Mouse (Mus musculus) liver, embryonic 14.5 days (tissue): ENCODE results near the gene Fxyd6. TPM values are rescaled to one million over a fixed set of nuclear protein-coding genes. Genes with fewer than 3 reads are reported as not detected.

Source experiments
- ATAC-seq: fragments of 200-750 bp; cut with Nextera tagmentation; 2 replicates; pipeline ENCODE4 v1.8.0; 2017; ENCODE audit warnings: moderate number of reproducible peaks, mild to moderate bottlenecking, moderate library complexity; ENCODE audit not compliant: insufficient read depth
- DNase-seq, 3 experiments: peaks; one replicate each; pipeline ENCODE4 v3.0.0-alpha.2; 2012 to 2013; ENCODE audit warnings: low read depth in 3 of 3, low spot score in 3 of 3
- H3K27ac ChIP-seq: fragments of 300-500 bp; sonication (generic); 2 replicates; pipeline ENCODE4 v1.5.1; 2014; ENCODE audit warnings: moderate library complexity, mild to moderate bottlenecking, control low read depth, inconsistent platforms
- H3K27me3 ChIP-seq: fragments of 300-500 bp; sonication (generic); 2 replicates; pipeline ENCODE4 v1.6.1; 2014; ENCODE audit warnings: mild to moderate bottlenecking, low read length, moderate library complexity; ENCODE audit not compliant: control insufficient read depth, insufficient read depth
- H3K36me3 ChIP-seq: fragments of 300-500 bp; sonication (generic); replicated peaks from 2 replicates; pipeline ENCODE4 v1.6.1; 2014; ENCODE audit warnings: low read depth; ENCODE audit not compliant: control insufficient read depth, insufficient read depth
- H3K4me1 ChIP-seq, 2 experiments: fragments of 200-500 bp in 1 of 2; fragments of 300-500 bp in 1 of 2; sonication (generic) in 1 of 2; replicated peaks; 2 replicates each; pipeline ENCODE4 v1.6.1; 2012 to 2014; ENCODE audit warnings: antibody characterized with exemption in 1 of 2, inconsistent platforms in 1 of 2, low read length in 1 of 2; ENCODE audit not compliant: control insufficient read depth in 2 of 2, insufficient read depth in 2 of 2
- H3K4me2 ChIP-seq: fragments of 300-500 bp; sonication (generic); 2 replicates; pipeline ENCODE4 v1.6.1; 2014; ENCODE audit warnings: low read depth, mild to moderate bottlenecking, control low read depth, moderate library complexity
- H3K4me3 ChIP-seq, 2 experiments: fragments of 200-500 bp in 1 of 2; fragments of 300-500 bp in 1 of 2; sonication (generic) in 1 of 2; 2 replicates each; pipeline ENCODE4 v1.5.1; 2012 to 2014; ENCODE audit warnings: low read depth in 2 of 2, low read length in 2 of 2, mild to moderate bottlenecking in 2 of 2, control low read depth in 1 of 2, inconsistent platforms in 1 of 2, moderate library complexity in 1 of 2; ENCODE audit not compliant: insufficient read depth in 1 of 2
- H3K9ac ChIP-seq: fragments of 300-500 bp; sonication (generic); replicated peaks from 2 replicates; pipeline ENCODE4 v1.6.1; 2014; ENCODE audit warnings: mild to moderate bottlenecking, control low read depth, moderate library complexity
- H3K9me3 ChIP-seq: fragments of 300-500 bp; sonication (generic); 2 replicates; pipeline ENCODE4 v1.6.1; 2016; ENCODE audit warnings: low read length, mixed read lengths; ENCODE audit not compliant: control insufficient read depth
- CTCF ChIP-seq: IDR thresholded peaks from 2 replicates; pipeline ENCODE4 v1.5.1; 2016; ENCODE audit warnings: antibody characterized with exemption, low read depth, control low read depth
- EP300 ChIP-seq: IDR thresholded peaks from 2 replicates; pipeline ENCODE4 v1.6.1; 2016; ENCODE audit warnings: antibody characterized with exemption, low read depth
- WGBS: fragments of 180-500 bp; shearing (Covaris S2); extraction: QIAGEN DNeasy Blood & Tissue Kit; methylation state at CpG from one replicate; pipeline ENCODE4 v1.1.7; 2014; ENCODE audit not compliant: insufficient replicate concordance; 5-methylcytosine and 5-hydroxymethylcytosine counted together
- polyA plus RNA-seq, 2 experiments: library from polyadenylated mRNA; depleted of rRNA in 1 of 2; stranded (reverse) in 1 of 2; unstranded in 1 of 2; fragments of >200 nt; fragmentation: Nextera tagmentation in 1 of 2; extraction: Ambion mirVana in 1 of 2; gene quantifications; 2 replicates each; pipeline versions ENCODE4 v1.2.1 to v1.2.3; 2012 to 2014

The Fxyd6 gene
- polyA plus RNA-seq, 2 experiments: 0.42 to 0.89 TPM

- H3K27me3 ChIP-seq: peaks cover 32% of the 10 kb centered on the region
- DNase-seq (no peak), ATAC-seq (no peak)
- H3K27ac ChIP-seq: no peak overlapping the region
- no peaks in the 10 kb centered on the region for H3K4me1 ChIP-seq
- H3K4me3 ChIP-seq: no peak overlapping the region
- WGBS: 9% methylated on average over 5 of the region's 5 CpGs
- H3K9me3 ChIP-seq: no peaks in the 10 kb centered on the region
- no peak overlapping the region for H3K4me2 ChIP-seq
- TF ChIP-seq EP300: no peak
- no peaks in the 10 kb centered on the region for H3K36me3 ChIP-seq
- H3K9ac ChIP-seq: no peak overlapping the region
Observed at GRCm38 (mm10) chr9:45429392-45429791, 59.4 kb downstream of the Fxyd6 start.

GRCm38 (mm10) chr9:45429951-45430697 is 60.1 kb downstream of the Fxyd6 start:
- TF ChIP-seq EP300 (no peak), CTCF (no peak)
- 3% methylated on average over 53 of the region's 54 CpGs for WGBS
- H3K4me2 ChIP-seq: no peak overlapping the region
- H3K4me1 ChIP-seq: no peaks in the 10 kb centered on the region
- DNase-seq (no peak), ATAC-seq (no peak)
- H3K4me3 ChIP-seq: no peak overlapping the region
- no peak overlapping the region for H3K27ac ChIP-seq
- no peaks in the 10 kb centered on the region for H3K36me3 ChIP-seq
- peaks cover 32% of the 10 kb centered on the region for H3K27me3 ChIP-seq
- H3K9ac ChIP-seq: no peak overlapping the region
- H3K9me3 ChIP-seq: no peaks in the 10 kb centered on the region

- TF ChIP-seq EP300: no peak
- TF ChIP-seq CTCF: no peak
- no peaks in the 10 kb centered on the region for H3K4me1 ChIP-seq
- H3K9me3 ChIP-seq: no peaks in the 10 kb centered on the region
- H3K9ac ChIP-seq: no peak overlapping the region
- no peaks in the 10 kb centered on the region for H3K36me3 ChIP-seq
- no peak overlapping the region for H3K4me2 ChIP-seq
- DNase-seq: no peak
- no peak overlapping the region for H3K27ac ChIP-seq
- whole genome bisulfite sequencing: 7% methylated on average over 17 of the region's 17 CpGs
- ATAC-seq: no peak
- no peak overlapping the region for H3K4me3 ChIP-seq
- H3K27me3 ChIP-seq: peaks cover 32% of the 10 kb centered on the region
Observed at GRCm38 (mm10) chr9:45430698-45430959, 60.6 kb downstream of the Fxyd6 start.

- Histone ChIP-seq H3K9me3 (no peaks in the 10 kb centered on the region), H3K36me3 (no peaks in the 10 kb centered on the region), H3K27me3 (peaks cover 32% of the 10 kb centered on the region), H3K4me1 (no peaks in the 10 kb centered on the region), H3K9ac (no peak overlapping the region), H3K4me3 (no peak overlapping the region), H3K27ac (no peak overlapping the region), H3K4me2 (no peak overlapping the region)
- TF ChIP-seq EP300: no peak
- TF ChIP-seq CTCF: no peak
- ATAC-seq (no peak), DNase-seq (no peak)
- WGBS: 5% methylated on average over 26 of the region's 26 CpGs
Observed at GRCm38 (mm10) chr9:45431150-45431549, 61.2 kb downstream of the Fxyd6 start.

GRCm38 (mm10) chr9:45432639-45433038 is 62.7 kb downstream of the Fxyd6 start:
- no peaks in the 10 kb centered on the region for H3K9me3 ChIP-seq
- H3K27ac ChIP-seq: no peak overlapping the region
- no peaks in the 10 kb centered on the region for H3K4me1 ChIP-seq
- H3K36me3 ChIP-seq: no peaks in the 10 kb centered on the region
- WGBS: 57% methylated on average over 12 of the region's 12 CpGs
- no peak overlapping the region for H3K4me3 ChIP-seq
- ATAC-seq (no peak), DNase-seq (no peak)
- H3K4me2 ChIP-seq: no peak overlapping the region
- TF ChIP-seq CTCF: no peak
- no peak for TF ChIP-seq EP300
- no peak overlapping the region for H3K9ac ChIP-seq
- H3K27me3 ChIP-seq: peaks cover 32% of the 10 kb centered on the region
